Mouse (Mus musculus): ENCODE measurements around the gene Lancl1.

Gene Lancl1

GRCm38 (mm10) chr1:67017101-67017870, 21.4 kb downstream of the Lancl1 start:
- DNase-seq (ENCODE audit: low read depth, low spot score) = no peak

- peak; percentile 48 for DNase-seq (ENCODE audit: low read depth, low spot score)
These were observed 24.5 kb downstream of the Lancl1 start for GRCm38 (mm10) chr1:67014205-67014604.

- DNase-seq (ENCODE audit: low read depth, low spot score) = no peak
These were observed 28.2 kb downstream of the Lancl1 start for GRCm38 (mm10) chr1:67010520-67010919.

GRCm38 (mm10) chr1:67003699-67004098, 35.0 kb downstream of the Lancl1 start:
- peak; percentile 50 for DNase-seq (ENCODE audit: low read depth, low spot score)

GRCm38 (mm10) chr1:67002226-67002625, 36.4 kb downstream of the Lancl1 start:
- no peak for DNase-seq (ENCODE audit: low read depth, low spot score)

GRCm38 (mm10) chr1:67001367-67001766, 37.3 kb downstream of the Lancl1 start:
- no peak for DNase-seq (ENCODE audit: low read depth, low spot score)

GRCm38 (mm10) chr1:67000484-67000883, 38.2 kb downstream of the Lancl1 start:
- DNase-seq (ENCODE audit: low read depth, low spot score) = no peak

GRCm38 (mm10) chr1:66998601-66999000, 40.1 kb downstream of the Lancl1 start:
- no peak for DNase-seq (ENCODE audit: low read depth, low spot score)

GRCm38 (mm10) chr1:66998188-66998587, 40.5 kb downstream of the Lancl1 start:
- no peak for DNase-seq (ENCODE audit: low read depth, low spot score)

GRCm38 (mm10) chr1:66996819-66997218, 41.9 kb downstream of the Lancl1 start:
- DNase-seq (ENCODE audit: low read depth, low spot score) = no peak

GRCm38 (mm10) chr1:66992764-66993163, 45.9 kb downstream of the Lancl1 start:
- DNase-seq (ENCODE audit: low read depth, low spot score) = peak; percentile 66

GRCm38 (mm10) chr1:66987558-66988190, 51.0 kb downstream of the Lancl1 start:
- DNase-seq (ENCODE audit: low read depth, low spot score) = no peak

- DNase-seq (ENCODE audit: low read depth, low spot score) = no peak
These were observed 52.8 kb downstream of the Lancl1 start for GRCm38 (mm10) chr1:66985906-66986305.

- no peak for DNase-seq (ENCODE audit: low read depth, low spot score)
These were observed 53.5 kb downstream of the Lancl1 start for GRCm38 (mm10) chr1:66985129-66985698.

GRCm38 (mm10) chr1:66980129-66980528, 58.5 kb downstream of the Lancl1 start:
- DNase-seq (ENCODE audit: low read depth, low spot score) = no peak

GRCm38 (mm10) chr1:66975456-66975855, 63.2 kb downstream of the Lancl1 start:
- no peak for DNase-seq (ENCODE audit: low read depth, low spot score)

GRCm38 (mm10) chr1:66964857-66965256, 73.8 kb downstream of the Lancl1 start:
- DNase-seq (ENCODE audit: low read depth, low spot score) = no peak

- no peak for DNase-seq (ENCODE audit: low read depth, low spot score)
These were observed 78.0 kb downstream of the Lancl1 start for GRCm38 (mm10) chr1:66960536-66961243.

- DNase-seq (ENCODE audit: low read depth, low spot score) = no peak
These were observed 81.3 kb downstream of the Lancl1 start for GRCm38 (mm10) chr1:66957361-66957760.

GRCm38 (mm10) chr1:66951086-66951485, 87.6 kb downstream of the Lancl1 start:
- DNase-seq (ENCODE audit: low read depth, low spot score) = no peak
